ENCODE assay signal across 9 mouse cellular contexts in genomic region chr2:39268357-39268756, GRCm38 (mm10). TPM values are rescaled to one million over a fixed set of nuclear protein-coding genes. Genes with fewer than 3 reads are reported as not detected.
DNase-seq lines count a peak whose midpoint lies in the region; TF ChIP-seq lines count a peak whose summit lies in the region.
"Had no signal": no experiment of that assay in that cellular context is flagged by ENCODE, and none has a peak within 500 bp of the region (broad histone marks: within the 10 kb centered on the region; RNA-seq: fewer than 3 reads in every experiment).

No protein-coding gene starts in this region.

- TF ChIP-seq POLR2A in kidney, adult 2 months (IDR thresholded peaks at IDR 0.05; ENCODE audit: low read depth, low read length), result no peak

- H3K4me3 ChIP-seq in kidney, adult 2 months (ENCODE audit: insufficient read depth, low read depth, low read length), result no peak overlapping the region
- H3K4me3 ChIP-seq: neural tube, embryonic 13.5 days had no signal

- DNase-seq in adrenal gland, adult 2 months, result peak; percentile 3
- DNase-seq in adrenal gland, postnatal 4 days (ENCODE audit: low spot score in 2 of 2), result no peak
- peak; percentile 4 for DNase-seq in layer of hippocampus, adult 9-11 months
- no peak for DNase-seq in layer of hippocampus, adult 9-10 months (ENCODE audit: low spot score)
- DNase-seq in adrenal gland, postnatal 36 days, result peak; percentile 3 to 20
- DNase-seq in kidney, adult 2 months, result peak; percentile 20
- DNase-seq in mesoderm, embryonic 11.5 days (ENCODE audit: low read depth, low spot score), result peak; percentile 50
- no peak for DNase-seq in frontal cortex, postnatal 36 days (ENCODE audit: low spot score in 2 of 2)

- WGBS in kidney, adult 2 months, result 34% methylated on average over 3 of the region's 3 CpGs

- H3K27me3 ChIP-seq in kidney, adult 2 months (replicated peaks; ENCODE audit: control insufficient read depth, insufficient read depth, low read length), result no peaks in the 10 kb centered on the region
- H3K27me3 ChIP-seq: neural tube, embryonic 13.5 days had no signal

- peak; percentile 38; the same call in 1 of the 2 replicates for TF ChIP-seq CTCF in kidney, adult 2 months (conservative IDR thresholded peaks at IDR 0.05; ENCODE audit: insufficient read depth, insufficient read length, low read depth, low read length)

- H3K4me1 ChIP-seq in kidney, adult 2 months (ENCODE audit: control insufficient read depth, insufficient read depth, low read length), result no peaks in the 10 kb centered on the region
- H3K4me1 ChIP-seq: neural tube, embryonic 13.5 days had no signal

- H3K27ac ChIP-seq in kidney, adult 2 months (ENCODE audit: insufficient read depth, low read depth, low read length), result no peak overlapping the region
- H3K27ac ChIP-seq: neural tube, embryonic 13.5 days had no signal

- no peaks in the 10 kb centered on the region for H3K36me3 ChIP-seq in kidney, adult 2 months (ENCODE audit: control insufficient read depth, insufficient read depth, low read length)
- H3K36me3 ChIP-seq: neural tube, embryonic 13.5 days had no signal

RNA-seq across cellular contexts. Expression of gene Ppp6c, which starts 42.1 kb away (rescaled TPM):
- 10 to 100 TPM; 81.1 to 83.3 TPM for total RNA-seq in adrenal gland, adult 2 months (2021)
- polyA plus RNA-seq in adrenal gland, adult 2 months (2012; rRNA removed), result 5.6 and 6.9 TPM in 2 replicates
- total RNA-seq in adrenal gland, postnatal 4 days (2021), result 10 to 100 TPM; 78.3 to 84.3 TPM
- total RNA-seq in adrenal gland, postnatal 36 days (2021), result 100 to 1,000 TPM in 1 of 2 experiments, 10 to 100 TPM in 1; 89.0 to 106 TPM
- 24.9 and 32.6 TPM in 2 replicates for polyA plus RNA-seq in kidney, adult 2 months (2012; rRNA removed)

Comparison
In these comparisons a context has a peak if more than half of its experiments do, and no peak if none do; other contexts are left out.
1. DNase-seq: peak in adrenal gland, adult 2 months (single experiment), layer of hippocampus, adult 9-11 months (single experiment), adrenal gland, postnatal 36 days (2 of 2), kidney, adult 2 months (single experiment) and mesoderm, embryonic 11.5 days (single experiment); none in adrenal gland, postnatal 4 days (0 of 2), layer of hippocampus, adult 9-10 months (single experiment) and frontal cortex, postnatal 36 days (0 of 2).